Mouse (Mus musculus): Measurements from ENCODE around the gene 4932411N23Rik. TPM values are rescaled to one million over a fixed set of nuclear protein-coding genes. Genes with fewer than 3 reads are reported as not detected.
"Not testable (repeated sequence)": the region's sequence is repeated elsewhere in the genome, so short reads cannot be mapped to it uniquely, and the experiment has no call there.

Gene 4932411N23Rik
- not detected for polyA plus RNA-seq (2017; shearing (Covaris generic))

DNA sequence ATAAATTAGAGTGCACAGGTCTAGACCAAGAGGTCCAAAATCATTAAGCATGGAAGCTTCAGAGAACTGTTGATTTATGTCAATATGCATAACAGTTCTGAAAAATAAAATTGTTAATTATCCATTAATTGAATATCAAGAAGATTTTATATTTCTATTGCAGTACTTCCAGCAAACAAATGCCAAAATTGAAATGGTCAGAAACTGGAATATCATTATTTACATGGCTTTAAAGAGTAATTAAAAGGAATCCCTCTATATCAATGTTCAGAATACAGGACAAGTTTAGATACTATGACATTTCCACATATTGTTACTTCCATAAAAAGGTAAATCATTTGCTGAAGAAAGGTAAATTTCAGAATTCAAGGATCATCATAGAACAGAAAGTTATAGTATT lies at the start of gene 4932411N23Rik:
Gene 4932411N23Rik, minus strand, starts transcription at position 101 of the 400 bp plus-strand sequence.
- no peak for ATAC-seq

DNA sequence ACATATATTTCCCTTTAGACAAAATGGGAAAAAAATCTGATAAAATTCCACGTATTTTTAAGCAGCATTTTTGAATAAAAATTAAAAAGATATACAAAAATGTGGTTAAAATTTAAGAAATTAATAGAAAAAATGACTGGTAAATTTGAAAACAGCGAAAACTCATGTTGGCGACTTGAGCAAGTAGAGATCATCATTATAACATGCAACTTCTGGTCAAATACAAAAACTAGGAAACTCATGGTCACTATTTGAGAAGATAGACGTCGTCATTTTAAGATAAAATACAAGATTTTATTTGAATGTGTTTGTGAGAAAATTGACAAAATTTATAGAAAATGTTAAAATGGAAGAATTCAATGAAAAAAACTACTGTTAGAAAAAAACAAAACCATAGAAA lies 35.8 kb downstream of the 4932411N23Rik start:
- ATAC-seq, result no peak

DNA sequence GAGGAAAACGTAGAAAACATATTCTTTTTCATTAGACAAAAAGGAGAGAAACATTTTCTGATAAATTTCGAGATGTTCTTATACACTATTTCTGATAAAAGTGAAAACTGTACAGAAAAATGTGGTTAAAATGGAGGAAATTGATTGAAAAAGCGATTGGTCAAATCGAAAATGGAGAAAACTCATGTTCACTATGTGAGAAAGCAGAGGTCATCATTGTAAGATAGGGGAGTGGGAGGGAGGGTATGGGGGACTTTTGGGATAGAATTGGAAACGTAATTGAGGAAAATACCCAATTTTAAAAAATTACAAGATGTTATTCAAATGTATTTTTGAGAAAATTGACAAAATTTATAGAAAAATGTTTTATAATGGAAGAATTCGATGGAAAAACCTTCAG lies 38.0 kb downstream of the 4932411N23Rik start:
- ATAC-seq, result not testable (repeated sequence)

DNA sequence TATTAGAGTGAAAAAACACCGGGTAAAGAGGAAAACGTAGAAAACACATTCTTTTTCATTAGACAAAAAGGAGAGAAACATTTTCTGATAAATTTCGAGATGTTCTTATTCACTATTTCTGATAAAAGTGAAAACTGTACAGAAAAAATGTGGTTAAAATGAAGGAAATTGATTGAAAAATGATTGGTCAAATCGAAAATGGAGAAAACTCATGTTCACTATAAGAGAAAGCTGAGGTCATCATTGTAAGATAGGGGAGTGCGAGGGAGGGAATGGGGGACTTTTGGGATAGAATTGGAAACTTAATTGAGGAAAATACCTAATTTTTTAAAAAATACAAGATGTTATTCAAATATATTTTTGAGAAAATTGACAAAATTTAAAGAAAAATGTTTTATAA lies 40.8 kb downstream of the 4932411N23Rik start:
- not testable (repeated sequence) for ATAC-seq

DNA sequence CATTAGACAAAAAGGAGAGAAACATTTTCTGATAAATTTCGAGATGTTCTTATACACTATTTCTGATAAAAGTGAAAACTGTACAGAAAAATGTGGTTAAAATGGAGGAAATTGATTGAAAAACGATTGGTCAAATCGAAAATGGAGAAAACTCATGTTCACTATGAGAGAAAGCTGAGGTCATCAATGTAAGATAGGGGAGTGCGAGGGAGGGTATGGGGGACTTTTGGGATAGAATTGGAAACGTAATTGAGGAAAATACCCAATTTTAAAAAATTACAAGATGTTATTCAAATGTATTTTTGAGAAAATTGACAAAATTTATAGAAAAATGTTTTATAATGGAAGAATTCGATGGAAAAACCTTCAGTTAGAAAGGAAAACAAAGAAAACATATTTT lies 42.2 kb downstream of the 4932411N23Rik start:
- ATAC-seq, result not testable (repeated sequence)

Other genes with a start within 250 kb of the 4932411N23Rik start
- not detected for gene Gm382, start 224.1 kb upstream of the 4932411N23Rik start, polyA plus RNA-seq (2017; shearing (Covaris generic))